Mouse (Mus musculus): ENCODE data around the gene Lenep.

The Lenep gene

DNA sequence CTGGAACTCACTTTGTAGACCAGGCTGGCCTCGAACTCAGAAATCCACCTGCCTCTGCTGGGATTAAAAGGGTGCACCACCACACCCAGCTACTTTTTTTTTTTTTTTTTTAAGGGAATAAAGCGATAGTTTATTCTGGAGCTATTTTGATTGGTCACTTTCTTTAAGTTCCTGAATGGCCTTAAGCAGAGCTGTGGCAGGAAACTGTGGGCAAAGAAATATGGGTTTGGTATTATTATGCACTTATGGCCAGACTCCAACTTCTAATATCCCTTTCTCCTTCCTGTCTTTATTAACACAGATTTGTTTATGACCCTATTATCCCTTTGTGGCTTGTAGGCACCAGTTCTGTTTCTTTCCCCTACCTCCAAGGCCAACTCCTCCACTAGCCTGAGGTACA, 17.8 kb upstream of the Lenep start:
- no peak for DNase-seq (ENCODE audit: low read depth, low spot score)

DNA sequence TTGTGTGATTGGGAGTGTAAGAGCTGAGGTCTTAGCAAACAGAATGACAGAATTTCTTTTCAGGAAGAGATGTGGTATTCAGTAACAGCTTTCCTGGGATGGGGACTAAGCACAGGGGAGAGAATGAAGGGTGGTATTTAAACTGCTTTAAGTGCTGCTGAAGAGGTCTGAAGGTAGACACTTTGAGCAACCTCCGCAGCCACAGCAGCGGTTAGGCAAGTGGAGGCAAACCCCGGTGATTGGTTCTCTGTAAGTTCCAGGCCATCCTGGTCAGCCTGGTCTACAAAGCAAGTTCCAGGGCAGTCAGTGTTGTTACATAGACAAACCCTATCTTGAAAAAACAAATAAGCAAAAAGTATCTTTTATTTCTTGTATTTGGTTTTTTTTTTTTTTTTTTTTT, 17.4 kb upstream of the Lenep start:
- DNase-seq (ENCODE audit: low read depth, low spot score), result no peak

DNA sequence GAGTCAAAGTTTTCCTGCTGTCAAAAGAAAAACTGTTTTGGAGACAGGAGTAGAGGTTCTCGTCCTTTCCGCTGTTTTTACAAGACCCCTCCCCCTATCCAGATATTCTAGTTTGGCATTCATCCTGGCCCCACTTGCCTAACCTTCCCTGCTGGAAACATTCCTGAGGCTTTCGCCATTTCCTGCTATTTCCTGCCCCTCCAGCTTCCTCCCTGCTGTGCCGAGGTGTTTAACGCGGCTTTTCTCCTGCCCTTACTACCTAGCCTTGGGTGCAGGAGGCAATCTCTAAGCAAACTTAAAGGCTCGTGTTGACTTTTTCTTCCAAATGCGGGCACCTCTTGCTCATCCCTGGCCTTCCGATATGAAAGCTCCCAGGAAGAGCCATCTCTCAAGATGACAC, 17.0 kb upstream of the Lenep start:
- no peak for DNase-seq (ENCODE audit: low read depth, low spot score)

DNA sequence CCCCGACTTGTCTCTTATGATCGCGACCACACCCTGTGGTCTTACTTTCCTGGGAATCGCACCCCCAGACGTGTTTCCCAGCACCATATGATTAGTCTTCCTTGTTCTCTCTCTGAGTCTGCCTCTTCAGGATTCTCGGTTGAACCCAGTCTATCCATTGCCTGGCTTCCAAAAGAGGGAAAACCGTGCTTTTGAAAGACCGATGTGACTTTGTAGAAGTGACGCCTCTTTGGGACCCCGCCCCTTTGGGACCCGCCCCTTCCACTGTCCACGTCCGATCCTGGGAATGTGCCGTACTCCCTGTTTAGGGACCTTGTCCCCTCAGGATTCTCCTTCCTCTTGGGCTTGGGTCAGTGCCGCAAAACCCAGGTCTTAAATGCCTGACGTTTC, 16.3 kb upstream of the Lenep start:
- peak; percentile 64 for DNase-seq (ENCODE audit: low read depth, low spot score)

DNA sequence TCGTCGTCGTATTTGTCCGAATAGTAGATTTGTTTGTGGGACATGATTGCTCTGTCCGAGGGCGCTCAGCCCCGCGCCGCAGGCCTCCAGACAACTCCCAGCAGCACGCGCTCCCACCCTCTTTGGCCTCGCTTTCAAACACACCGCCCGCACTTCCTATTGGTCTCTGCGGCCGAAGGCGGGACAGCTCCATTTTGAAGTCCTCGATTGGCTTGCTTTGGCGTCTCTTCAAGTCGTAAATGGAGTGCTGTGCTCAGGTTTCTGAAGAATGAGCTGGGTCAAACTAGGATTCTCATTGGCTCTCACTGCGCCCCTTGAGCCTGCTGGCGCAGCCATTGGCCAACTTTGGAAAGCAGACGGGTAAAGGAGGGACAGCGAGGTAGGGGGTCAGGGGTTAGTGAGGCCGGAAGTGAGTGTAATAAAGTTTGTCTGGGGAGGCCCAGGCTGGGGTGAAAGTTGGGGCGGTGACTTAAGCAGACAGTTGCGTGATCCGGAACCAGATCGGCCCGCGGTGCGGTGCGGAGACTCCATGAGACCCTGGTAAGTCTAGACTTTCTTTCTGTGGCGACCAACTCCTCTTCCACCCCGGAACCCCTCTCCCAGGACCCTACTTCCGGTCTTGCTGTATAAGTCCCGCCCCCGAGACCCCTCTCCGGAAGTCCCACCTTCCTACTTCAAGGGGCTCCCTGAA, 15.7 kb upstream of the Lenep start, which contains the start of the genes Cks1b and Shc1:
Cks1b (minus strand) TSS at position 214 of the 691 bp plus-strand sequence.
Shc1 (plus strand) TSS at position 274 of the 691 bp plus-strand sequence.
- DNase-seq (ENCODE audit: low read depth, low spot score), result peak; percentile 99

DNA sequence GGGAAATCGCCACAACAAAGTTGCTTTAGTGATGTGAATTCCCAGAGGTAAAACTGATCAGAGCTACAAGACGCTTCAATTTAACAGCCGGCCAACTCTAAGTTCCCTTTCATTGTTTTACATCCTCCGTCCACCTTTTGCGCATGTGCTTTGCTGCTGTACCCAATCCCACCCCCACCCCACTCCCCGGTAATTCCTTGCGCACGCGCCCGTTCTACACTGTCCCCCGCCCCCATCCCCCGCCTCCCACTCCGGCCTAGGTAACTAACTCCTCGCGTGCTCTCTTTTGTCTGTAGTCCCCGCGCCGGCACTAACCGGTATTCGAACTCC, 15.2 kb upstream of the Lenep start:
- DNase-seq (ENCODE audit: low read depth, low spot score), result no peak

DNA sequence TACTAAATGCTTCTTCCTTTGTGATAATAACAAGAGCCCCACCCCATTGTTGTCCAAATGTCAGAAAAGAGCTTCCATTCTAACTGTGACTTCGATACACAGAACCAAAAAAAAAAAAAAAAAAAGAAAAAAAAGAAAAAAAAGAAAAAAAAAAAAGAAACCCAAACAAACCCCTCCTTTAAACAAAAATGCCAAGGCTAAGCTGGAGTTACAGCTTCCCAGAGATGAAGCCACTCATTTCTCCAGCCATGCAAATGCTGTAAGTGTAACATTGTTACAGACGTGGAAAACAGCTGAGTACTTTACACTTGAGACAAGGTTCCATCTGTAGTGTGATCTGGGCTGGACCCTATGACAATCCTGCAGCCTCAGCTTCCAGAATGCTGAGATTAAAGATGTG, 14.5 kb upstream of the Lenep start:
- no peak for DNase-seq (ENCODE audit: low read depth, low spot score)

DNA sequence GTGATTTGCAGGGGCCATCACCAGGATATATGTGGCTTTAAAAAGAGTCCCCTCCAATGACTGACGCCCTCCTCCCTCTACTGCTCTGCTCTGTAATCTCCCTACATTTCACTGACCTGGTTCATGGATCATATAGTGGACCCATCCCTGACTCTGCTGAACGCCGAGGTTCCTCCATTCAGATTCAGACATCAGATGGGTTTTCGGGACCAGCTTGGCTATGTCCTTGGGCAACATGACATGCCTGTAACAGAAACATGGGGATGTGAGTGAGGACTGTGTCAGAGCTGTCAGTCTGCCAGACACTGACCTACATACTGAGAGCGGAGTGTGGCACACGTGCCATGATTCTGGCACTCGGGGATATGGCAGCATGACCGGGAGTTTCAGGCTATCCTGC, 13.6 kb upstream of the Lenep start:
- DNase-seq (ENCODE audit: low read depth, low spot score), result no peak

DNA sequence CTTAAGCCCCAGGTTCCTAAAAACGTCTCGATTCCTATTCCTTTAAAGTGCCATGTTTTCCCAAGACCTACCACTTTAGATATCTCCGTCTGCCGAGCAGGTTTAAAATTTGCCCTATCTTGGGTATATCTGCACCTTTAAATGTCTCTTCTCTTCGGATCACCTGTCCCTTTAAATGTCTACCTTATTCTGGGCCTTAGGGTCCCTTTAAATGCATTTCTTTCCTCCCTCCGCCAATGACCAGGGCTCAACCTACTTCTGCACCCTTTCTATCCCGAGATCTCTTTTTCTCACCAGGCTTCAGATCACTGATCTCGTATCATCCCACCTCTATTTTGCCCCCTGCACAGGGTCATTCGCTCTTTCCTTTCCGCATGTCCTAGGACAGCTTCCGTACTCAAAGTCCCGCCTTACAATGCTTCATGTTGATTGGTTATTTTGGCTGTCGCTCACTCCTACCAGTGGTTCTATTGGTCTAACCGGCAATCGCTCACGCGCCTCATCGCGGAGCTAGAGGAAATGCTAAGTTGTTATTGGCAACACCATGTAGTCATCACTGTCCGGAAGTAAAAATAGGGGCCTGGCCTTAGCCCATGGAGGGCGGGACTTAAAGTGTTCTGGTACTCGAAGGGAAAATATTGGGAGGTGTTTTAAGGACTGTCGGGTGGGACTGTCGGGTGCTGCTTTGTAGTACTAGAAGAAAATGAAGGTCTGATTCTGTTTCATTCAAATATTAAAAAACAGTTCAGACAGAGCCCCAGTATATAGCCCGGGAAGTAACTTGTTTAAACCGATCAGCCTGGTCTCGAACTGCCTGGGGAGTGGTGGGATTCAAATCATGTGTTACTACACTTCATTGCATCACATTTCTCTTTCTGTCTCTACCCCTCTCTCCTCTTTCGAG, 9.1 kb upstream of the Lenep start, which contains the start of gene Flad1:
Flad1 (minus strand) TSS at position 381 of the 904 bp plus-strand sequence.
- DNase-seq (ENCODE audit: low read depth, low spot score), result peak; percentile 100

DNA sequence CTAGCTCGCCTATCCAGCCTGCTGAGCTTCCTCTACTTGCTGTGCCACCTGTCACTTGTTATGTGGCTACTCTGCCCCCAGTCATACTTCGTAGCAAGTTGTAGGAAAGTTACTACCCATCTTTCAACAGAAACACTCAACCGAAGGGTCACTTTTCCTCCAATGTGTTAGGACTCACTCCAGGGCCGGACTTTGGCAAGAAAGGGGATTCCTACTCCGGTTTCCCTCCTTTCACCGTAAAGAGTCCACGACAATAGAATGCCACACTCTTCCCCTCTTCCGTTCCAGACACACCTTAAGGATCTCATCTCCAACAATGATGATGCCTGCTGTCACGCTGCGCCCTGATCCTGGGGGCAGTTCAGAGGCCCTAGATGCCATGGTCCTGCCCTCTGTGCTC, 8.3 kb upstream of the Lenep start:
- DNase-seq (ENCODE audit: low read depth, low spot score), result no peak

DNA sequence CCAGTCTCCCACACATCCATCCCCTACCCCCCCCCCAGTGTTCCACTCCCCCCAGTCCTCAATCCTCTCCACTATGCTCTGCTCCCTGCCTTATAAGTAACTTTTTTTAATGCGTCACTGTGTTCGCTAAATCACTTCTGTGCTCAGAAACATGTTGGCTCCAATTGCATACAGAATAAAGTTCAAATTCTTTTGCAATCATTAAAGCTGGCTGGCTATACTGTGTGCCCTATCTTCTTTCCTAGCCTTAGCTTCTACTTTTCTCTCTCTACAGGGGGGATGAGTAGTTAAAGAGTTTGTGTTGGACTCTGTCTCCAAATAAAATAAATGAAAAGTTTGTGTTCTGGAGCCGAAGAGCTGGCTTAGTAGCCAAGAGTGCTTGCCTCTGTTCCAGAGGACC, 7.1 kb upstream of the Lenep start:
- no peak for DNase-seq (ENCODE audit: low read depth, low spot score)

DNA sequence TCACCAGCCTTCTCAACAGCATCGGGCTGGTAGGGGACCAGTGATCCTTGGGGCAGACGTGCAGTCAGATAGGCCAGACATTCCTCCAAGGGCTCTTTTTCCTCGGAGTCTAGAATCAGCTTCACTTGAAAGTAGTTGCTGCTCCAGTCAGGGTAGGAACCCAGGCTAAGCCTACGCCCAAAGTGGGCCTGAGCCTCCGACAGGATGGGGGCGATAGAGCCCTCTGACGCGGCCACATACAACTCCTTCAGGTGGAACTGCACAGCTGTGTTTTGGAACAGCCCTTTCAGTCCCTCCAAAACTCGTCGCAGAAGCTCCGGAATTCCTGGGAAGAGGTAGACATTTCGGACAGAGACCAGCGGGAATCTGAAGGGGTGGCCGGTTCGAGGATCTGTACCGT, 5.9 kb upstream of the Lenep start:
- no peak for DNase-seq (ENCODE audit: low read depth, low spot score)

DNA sequence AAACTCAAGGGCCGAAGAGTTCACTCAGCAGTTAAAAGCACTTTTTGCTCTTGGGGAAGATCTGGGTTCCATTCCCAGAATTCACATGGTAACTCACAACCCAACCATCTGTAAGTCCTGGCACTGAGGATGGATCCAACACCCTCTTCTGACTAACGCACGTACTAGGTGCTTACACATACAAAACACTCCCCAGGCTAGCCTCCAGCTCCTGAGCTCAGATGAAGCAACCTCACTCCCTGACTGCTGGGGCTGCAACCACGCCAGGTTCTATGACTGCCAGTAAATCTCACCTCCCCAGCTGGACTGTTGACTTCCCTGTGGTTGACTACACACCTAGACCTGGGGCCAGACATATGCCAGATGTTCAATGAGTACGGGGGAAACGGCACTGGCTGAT, 4.3 kb upstream of the Lenep start:
- DNase-seq (ENCODE audit: low read depth, low spot score), result no peak

DNA sequence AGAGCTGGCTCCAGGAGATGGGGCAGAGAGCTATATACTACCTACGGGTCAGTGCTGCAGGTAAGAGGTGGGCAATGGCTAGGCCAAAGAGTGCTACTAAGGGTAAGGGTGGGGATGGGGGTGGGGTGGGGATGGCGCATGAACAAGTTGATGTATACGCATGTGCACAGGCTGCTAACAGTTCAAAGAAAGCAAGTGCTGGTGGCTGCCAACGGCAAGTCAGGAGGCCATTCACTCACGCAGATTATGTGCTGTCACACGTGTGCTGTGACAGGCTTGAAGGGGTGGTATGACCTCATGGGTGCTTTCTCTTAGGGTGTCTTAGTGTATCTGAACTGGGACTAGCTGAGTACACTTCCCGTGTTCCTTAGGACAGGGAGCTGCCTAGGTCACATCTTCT, 1.3 kb downstream of the Lenep start:
- DNase-seq (ENCODE audit: low read depth, low spot score), result no peak

DNA sequence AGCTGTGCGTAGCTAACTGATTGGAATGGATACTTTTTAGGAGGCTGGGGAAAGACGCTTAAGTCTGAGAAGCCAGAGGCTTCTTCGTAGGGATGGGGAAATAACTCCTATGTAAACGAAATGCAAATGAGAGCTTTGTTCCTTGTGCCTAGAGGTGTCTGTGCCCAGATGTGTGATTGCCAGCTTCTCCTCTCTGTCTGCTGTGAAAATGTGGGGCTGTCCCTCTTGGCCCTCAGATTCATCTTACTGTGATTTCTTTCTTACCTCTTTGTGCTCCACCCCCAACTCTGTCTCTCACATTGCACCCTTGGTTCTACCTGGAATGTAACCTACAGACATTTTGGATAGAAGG, 6.0 kb downstream of the Lenep start:
- no peak for DNase-seq (ENCODE audit: low read depth, low spot score)

DNA sequence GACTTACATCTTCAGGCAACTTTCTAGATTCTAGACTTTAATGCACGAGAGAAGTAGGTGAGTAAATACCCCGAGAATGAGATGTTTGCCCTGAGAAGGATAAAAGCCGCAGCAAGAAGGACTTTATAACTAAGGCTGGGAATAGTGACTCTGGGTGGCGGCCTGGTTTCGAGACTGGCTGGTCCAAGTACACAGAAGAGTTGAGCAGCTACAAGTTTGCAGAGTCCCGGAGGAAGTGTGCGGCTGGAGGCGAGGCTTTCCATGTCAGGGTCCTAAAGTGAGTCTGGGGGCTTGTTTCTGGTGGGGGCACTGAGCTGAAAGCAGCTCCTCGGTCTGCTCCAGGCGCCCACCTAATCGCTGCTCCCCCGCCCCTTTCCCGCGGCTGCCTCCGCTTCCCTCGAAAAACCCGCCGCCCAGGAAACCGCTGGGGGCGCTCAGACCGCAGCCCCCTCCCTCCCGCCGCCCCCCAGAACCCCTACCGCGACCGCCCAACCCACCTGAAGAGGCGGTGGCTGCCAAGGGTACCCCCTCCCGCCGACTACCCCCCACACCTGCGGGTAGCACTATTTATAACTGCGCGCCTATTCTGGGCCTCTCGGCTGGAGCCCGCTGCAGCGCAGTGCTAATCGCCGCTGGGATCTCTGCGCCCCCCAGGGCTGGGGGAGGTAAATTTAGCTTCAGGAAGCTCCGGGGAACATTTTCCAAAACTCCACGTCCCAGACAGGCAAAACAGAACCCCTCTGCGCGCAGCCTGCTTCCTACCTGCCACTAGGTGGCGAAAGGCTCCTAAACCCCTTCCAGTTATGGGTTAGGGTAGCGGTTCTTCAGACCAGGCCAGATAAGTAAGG, 6.6 kb downstream of the Lenep start:
- DNase-seq (ENCODE audit: low read depth, low spot score), result no peak

DNA sequence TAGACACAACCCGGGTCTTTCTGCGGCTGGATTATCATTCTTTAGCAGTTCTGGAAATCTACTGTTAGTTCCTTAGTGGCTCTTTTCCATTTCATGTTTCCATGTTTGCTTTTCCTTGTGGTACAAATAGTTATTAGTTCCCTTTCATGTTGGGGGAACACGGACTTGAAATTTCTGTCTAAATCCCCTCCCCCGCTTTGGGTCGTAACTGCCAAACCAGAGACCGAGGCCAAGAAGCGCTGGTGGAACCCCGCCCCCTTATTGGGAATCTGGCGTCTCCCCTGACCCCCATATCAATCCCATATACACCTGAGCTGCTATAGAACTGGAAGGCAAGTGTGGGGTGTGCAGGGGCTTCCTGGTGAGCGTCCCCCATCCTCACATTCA, 7.2 kb downstream of the Lenep start:
- DNase-seq (ENCODE audit: low read depth, low spot score), result no peak

DNA sequence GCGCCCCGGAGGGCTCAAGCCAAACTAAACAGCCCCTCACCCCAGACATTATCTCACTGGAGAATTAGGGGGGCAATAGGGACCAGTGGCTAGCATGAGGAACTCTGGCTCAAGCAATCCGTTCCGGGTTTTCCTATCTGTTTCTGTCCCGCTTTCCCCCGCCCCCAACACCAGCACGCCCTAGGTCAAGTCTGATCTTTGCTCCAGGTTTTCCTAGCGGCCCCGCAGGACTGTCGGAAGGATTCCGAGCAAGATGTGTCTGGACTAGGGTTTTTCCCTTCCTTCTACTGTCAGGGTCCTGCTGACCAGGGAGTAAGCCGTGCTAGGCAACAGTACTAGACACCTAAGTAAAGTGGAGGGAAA, 7.7 kb downstream of the Lenep start:
- DNase-seq (ENCODE audit: low read depth, low spot score), result peak; percentile 84

DNA sequence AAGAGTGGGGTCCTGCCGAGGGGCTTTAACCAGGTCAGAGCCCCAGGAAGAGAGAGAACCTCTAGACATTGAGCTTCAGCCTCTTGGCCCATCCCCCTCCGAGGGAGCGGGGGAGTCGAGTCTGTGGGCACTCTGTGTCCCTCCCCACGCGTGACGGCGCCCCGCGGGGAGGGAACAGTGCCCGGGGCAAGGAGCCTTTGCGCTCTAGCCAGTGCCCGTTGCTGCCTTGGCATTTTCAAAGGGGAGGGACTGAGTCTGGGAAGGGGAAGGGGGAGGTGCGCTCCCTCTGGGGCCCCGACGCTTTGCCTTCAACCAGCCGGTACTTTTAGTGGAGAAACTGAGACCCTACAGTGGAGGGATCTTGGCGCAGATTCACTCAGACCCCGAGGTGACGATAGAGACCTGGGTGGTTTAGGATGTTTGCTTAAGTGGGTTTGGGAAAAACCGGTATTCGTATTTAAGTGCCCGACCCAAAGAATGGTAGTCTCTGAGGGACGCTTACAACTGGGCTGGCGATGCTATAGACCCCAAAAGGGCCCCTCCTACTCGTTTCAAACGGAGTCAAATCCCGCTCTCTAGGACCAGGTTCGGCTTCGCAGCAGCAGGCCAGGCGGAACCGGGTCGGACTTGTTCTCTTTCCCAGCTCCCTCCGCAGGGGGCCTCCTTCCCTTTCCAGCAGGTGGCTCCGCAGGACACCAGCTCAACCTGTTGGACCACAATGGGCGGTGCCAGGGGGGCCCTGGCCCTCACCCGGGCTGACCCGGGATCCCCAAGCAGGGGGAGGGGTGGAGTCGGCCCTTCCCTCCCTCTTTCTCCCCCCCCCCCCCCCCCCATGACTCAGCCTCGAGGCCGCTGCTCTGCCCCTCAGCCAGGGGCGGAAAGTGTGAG, 8.3 kb downstream of the Lenep start, which contains the start of gene Zbtb7b:
Zbtb7b (minus strand) TSS at position 771 of the 888 bp plus-strand sequence.
- peak; percentile 87 for DNase-seq (ENCODE audit: low read depth, low spot score)

DNA sequence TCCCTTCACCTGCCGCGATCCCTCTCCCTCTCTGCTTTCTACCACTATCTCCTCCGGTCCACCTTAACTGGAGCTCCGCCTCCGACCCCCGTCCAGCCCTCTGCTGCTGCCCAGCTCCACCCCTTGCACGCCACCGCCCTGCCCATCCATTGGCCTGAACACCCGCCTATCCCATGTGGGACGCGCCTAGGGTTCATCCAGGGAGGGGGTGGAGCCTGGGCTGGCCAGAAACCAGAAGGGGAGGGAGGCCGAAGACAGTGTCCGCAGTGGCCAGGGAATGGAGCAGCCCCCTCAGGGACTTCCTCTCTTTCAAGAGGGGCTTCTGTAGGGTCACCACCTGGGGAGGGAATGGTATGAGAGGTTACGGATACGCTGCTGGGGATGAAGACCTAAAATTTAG, 9.0 kb downstream of the Lenep start:
- DNase-seq (ENCODE audit: low read depth, low spot score), result peak; percentile 97

DNA sequence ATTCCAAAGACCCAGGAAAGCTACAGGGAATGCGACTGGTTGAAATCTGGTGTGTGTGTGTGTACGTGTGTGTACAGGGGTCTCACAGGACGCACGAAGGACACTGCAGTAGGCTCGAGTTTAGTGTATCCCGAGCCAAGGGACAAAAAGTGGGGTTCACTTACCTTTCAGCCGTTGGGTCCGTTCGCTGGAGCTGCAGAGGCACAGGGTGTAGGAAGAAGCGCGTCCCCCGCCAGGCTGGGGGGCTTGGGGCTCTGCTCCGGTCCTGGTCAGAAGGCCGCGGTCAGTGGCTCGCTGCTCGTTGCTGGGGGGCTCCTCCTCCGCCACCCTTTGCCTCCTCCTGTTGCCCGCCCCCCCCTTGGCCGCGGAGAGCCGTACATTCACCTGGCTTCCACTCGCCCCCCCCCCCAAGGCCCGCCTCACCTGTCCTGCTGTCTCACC, 9.7 kb downstream of the Lenep start:
- DNase-seq (ENCODE audit: low read depth, low spot score), result no peak
